Mouse (Mus musculus) heart, embryonic 11.5 days (tissue): ENCODE data around the gene Tcf7l2. TPM values are rescaled to one million over a fixed set of nuclear protein-coding genes. Genes with fewer than 3 reads are reported as not detected.
A peak's percentile ranks its signal among the peaks of the same experiment; 100 is the strongest.

ENCODE experiments used
- ATAC-seq: fragments of 200-750 bp; cut with Nextera tagmentation; replicated peaks from 2 replicates; pipeline ENCODE4 v1.8.0; 2017; ENCODE audit warnings: moderate library complexity; ENCODE audit not compliant: insufficient number of reproducible peaks, low FRiP score, low TSS enrichment
- H3K27ac ChIP-seq: fragments of 300-500 bp; sonication (generic); 2 replicates; pipeline ENCODE4 v1.5.1; 2014; ENCODE audit warnings: mild to moderate bottlenecking, low read depth, low read length
- H3K27me3 ChIP-seq: fragments of 300-500 bp; sonication (generic); 2 replicates; pipeline ENCODE4 v1.6.1; 2014; ENCODE audit warnings: mild to moderate bottlenecking, low read length, mixed read lengths; ENCODE audit not compliant: control insufficient read depth, insufficient read depth
- H3K36me3 ChIP-seq: fragments of 300-500 bp; sonication (generic); 2 replicates; pipeline ENCODE4 v1.6.1; 2014; ENCODE audit warnings: mild to moderate bottlenecking, low read length, moderate library complexity, mixed read lengths; ENCODE audit not compliant: control insufficient read depth, insufficient read depth
- H3K4me1 ChIP-seq: fragments of 300-500 bp; sonication (generic); 2 replicates; pipeline ENCODE4 v1.6.1; 2014; ENCODE audit warnings: low read length; ENCODE audit not compliant: control insufficient read depth, insufficient read depth
- H3K4me2 ChIP-seq: fragments of 300-500 bp; sonication (generic); 2 replicates; pipeline ENCODE4 v1.6.1; 2014; ENCODE audit warnings: mild to moderate bottlenecking, moderate library complexity
- H3K4me3 ChIP-seq: fragments of 300-500 bp; sonication (generic); 2 replicates; pipeline ENCODE4 v1.5.1; 2014; ENCODE audit warnings: low read depth, low read length
- H3K9ac ChIP-seq: fragments of 300-500 bp; sonication (generic); 2 replicates; pipeline ENCODE4 v1.6.1; 2014; ENCODE audit warnings: mild to moderate bottlenecking, low read depth, low read length, moderate library complexity
- H3K9me3 ChIP-seq: fragments of 300-500 bp; sonication (generic); replicated peaks from 2 replicates; pipeline ENCODE4 v1.6.1; 2016; ENCODE audit warnings: low read length; ENCODE audit not compliant: control insufficient read depth
- WGBS: fragments of 180-500 bp; shearing (Covaris S2); extraction: QIAGEN DNeasy Blood & Tissue Kit; methylation state at CpG from one replicate; pipeline ENCODE4 v1.1.7; 2014; ENCODE audit not compliant: insufficient replicate concordance; 5-methylcytosine and 5-hydroxymethylcytosine counted together
- polyA plus RNA-seq: library from polyadenylated mRNA; unstranded; fragments of >200 nt; fragmentation: Nextera tagmentation; extraction: Ambion mirVana; gene quantifications from 2 replicates; pipeline ENCODE4 v1.2.1, GENCODE M21; 2014

Gene Tcf7l2
- polyA plus RNA-seq, 1 experiment from 2014 or later, result 82.0 TPM

- WGBS, result 37% methylated on average over 5 of the region's 5 CpGs
- Histone ChIP-seq H3K4me1 (peaks cover 61% of the 10 kb centered on the region), H3K9ac (no peak overlapping the region), H3K27me3 (no peaks in the 10 kb centered on the region), H3K4me3 (peak overlapping the region; percentile 8; the same call in 1 of the 2 replicates), H3K27ac (no peak overlapping the region), H3K9me3 (no peaks in the 10 kb centered on the region), H3K36me3 (no peaks in the 10 kb centered on the region), H3K4me2 (peak overlapping the region; percentile 29)
- no peak for ATAC-seq
Measured at GRCm38 (mm10) chr19:55746241-55746640, 4.6 kb downstream of the Tcf7l2 start.

GRCm38 (mm10) chr19:55747237-55747925 is 5.8 kb downstream of the Tcf7l2 start:
- no peaks in the 10 kb centered on the region for H3K27me3 ChIP-seq
- H3K9me3 ChIP-seq, result no peaks in the 10 kb centered on the region
- no peaks in the 10 kb centered on the region for H3K36me3 ChIP-seq
- no peak for ATAC-seq
- 0 out of 2 replicates have a peak overlapping the region, but pooled peaks have one; percentile 39 for H3K9ac ChIP-seq
- no peak overlapping the region for H3K27ac ChIP-seq
- H3K4me3 ChIP-seq, result no peak overlapping the region
- 19% methylated on average over 13 of the region's 13 CpGs for WGBS
- peaks cover 67% of the 10 kb centered on the region for H3K4me1 ChIP-seq
- H3K4me2 ChIP-seq, result peak overlapping the region; percentile 29

DNA sequence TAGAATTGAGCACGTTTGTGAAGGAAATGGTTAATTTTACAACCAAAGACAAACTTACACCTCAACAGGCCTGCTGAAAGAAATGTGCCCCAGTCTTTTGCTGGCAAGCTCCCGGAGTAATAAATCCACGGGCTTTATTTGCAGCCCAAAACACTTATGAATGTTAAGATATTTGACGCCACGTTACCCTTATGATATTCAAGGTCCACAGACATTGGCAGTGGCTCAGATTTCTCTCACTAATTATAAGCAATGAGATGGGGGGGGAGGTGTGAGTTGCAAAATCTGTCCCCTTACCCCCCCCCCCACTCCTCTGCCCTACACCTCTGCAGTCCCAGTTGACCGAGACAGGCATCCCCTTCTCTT is 6.3 kb downstream of the Tcf7l2 start:
- Histone ChIP-seq H3K4me2 (peak overlapping the region; percentile 60), H3K27me3 (no peaks in the 10 kb centered on the region), H3K4me3 (no peak overlapping the region), H3K9me3 (no peaks in the 10 kb centered on the region), H3K27ac (no peak overlapping the region), H3K36me3 (no peaks in the 10 kb centered on the region), H3K9ac (no peak overlapping the region; the same call in 1 of the 2 replicates), H3K4me1 (peaks cover 72% of the 10 kb centered on the region)
- WGBS, result 42% methylated on average over 6 of the region's 6 CpGs
- ATAC-seq, result no peak

GRCm38 (mm10) chr19:55748801-55749200 is 7.2 kb downstream of the Tcf7l2 start:
- no peaks in the 10 kb centered on the region for H3K9me3 ChIP-seq
- WGBS, result 8% methylated on average over 6 of the region's 6 CpGs
- no peaks in the 10 kb centered on the region for H3K36me3 ChIP-seq
- no peak overlapping the region for H3K4me3 ChIP-seq
- peak overlapping the region; percentile 64 for H3K27ac ChIP-seq
- H3K27me3 ChIP-seq, result no peaks in the 10 kb centered on the region
- 0 out of 2 replicates have a peak overlapping the region, but pooled peaks have one; percentile 43 for H3K9ac ChIP-seq
- peak overlapping the region; percentile 60 for H3K4me2 ChIP-seq
- H3K4me1 ChIP-seq, result peaks cover 77% of the 10 kb centered on the region
- ATAC-seq, result peak; percentile 40; the same call in 1 of the 2 replicates

DNA sequence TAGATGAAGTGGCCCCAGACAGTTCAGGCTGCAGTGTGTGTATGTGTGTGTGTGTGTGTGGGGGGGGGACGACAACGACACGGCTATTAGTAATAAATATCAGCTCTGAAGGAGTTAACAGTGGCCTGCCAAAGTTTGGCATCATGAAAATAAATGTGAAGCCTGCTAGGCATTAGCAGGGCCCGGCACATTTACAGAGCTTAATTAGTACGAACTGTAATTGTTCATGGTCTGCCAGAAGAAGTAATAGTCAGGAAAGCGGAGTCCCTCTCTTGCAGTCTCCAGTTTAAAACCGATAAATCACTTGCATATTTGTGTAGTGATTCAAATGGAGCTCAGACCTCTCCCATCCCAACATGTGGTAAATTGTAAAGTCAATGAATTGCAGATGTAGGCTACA is 7.9 kb downstream of the Tcf7l2 start:
- Histone ChIP-seq H3K4me2 (peak overlapping the region; percentile 60), H3K27ac (peak overlapping the region; percentile 64), H3K36me3 (no peaks in the 10 kb centered on the region), H3K4me1 (peaks cover 84% of the 10 kb centered on the region), H3K9me3 (no peaks in the 10 kb centered on the region), H3K4me3 (no peak overlapping the region), H3K9ac (no peak overlapping the region), H3K27me3 (no peaks in the 10 kb centered on the region)
- ATAC-seq, result no peak
- WGBS, result 52% methylated on average over 7 of the region's 7 CpGs

GRCm38 (mm10) chr19:55750048-55750447 is 8.4 kb downstream of the Tcf7l2 start:
- Histone ChIP-seq H3K4me2 (no peak overlapping the region), H3K27ac (0 out of 2 replicates have a peak overlapping the region, but pooled peaks have one; percentile 41)
- ATAC-seq, result no peak

DNA sequence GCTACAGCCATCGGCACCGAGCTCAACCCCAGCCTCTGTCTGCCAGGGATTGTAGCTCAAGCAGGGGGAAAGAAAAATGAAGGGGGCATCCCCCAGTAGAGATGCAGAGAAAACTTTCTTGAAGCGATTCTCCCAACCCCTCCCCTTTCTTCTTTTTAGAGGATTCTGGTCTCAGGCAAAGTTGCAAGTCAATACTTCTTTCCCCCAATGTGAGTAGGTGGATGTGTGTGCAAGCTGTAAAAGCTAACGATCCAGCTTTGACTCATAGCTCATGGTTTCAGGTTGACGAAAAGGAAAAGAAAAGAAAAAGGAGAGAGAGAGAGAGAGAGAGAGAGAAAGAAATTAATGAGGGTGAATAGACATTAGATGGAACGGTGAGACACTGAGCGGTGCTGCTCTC is 8.8 kb downstream of the Tcf7l2 start:
- Histone ChIP-seq H3K4me3 (no peak overlapping the region), H3K9ac (0 out of 2 replicates have a peak overlapping the region, but pooled peaks have one; percentile 16), H3K4me1 (peaks cover 82% of the 10 kb centered on the region), H3K27me3 (no peaks in the 10 kb centered on the region), H3K36me3 (no peaks in the 10 kb centered on the region; the same call in 1 of the 2 replicates), H3K27ac (no peak overlapping the region), H3K9me3 (no peaks in the 10 kb centered on the region), H3K4me2 (no peak overlapping the region)
- 73% methylated on average over 7 of the region's 7 CpGs for WGBS
- no peak for ATAC-seq

More at GRCm38 (mm10) chr19:55750048-55750447, 8.4 kb downstream of the Tcf7l2 start:
- 67% methylated on average over 13 of the region's 13 CpGs for WGBS
- no peak overlapping the region for H3K4me3 ChIP-seq
- 0 out of 2 replicates have a peak overlapping the region, but pooled peaks have one; percentile 16 for H3K9ac ChIP-seq
- no peaks in the 10 kb centered on the region for H3K9me3 ChIP-seq
- no peaks in the 10 kb centered on the region; the same call in 1 of the 2 replicates for H3K36me3 ChIP-seq
- no peaks in the 10 kb centered on the region for H3K27me3 ChIP-seq
- H3K4me1 ChIP-seq, result peaks cover 86% of the 10 kb centered on the region

DNA sequence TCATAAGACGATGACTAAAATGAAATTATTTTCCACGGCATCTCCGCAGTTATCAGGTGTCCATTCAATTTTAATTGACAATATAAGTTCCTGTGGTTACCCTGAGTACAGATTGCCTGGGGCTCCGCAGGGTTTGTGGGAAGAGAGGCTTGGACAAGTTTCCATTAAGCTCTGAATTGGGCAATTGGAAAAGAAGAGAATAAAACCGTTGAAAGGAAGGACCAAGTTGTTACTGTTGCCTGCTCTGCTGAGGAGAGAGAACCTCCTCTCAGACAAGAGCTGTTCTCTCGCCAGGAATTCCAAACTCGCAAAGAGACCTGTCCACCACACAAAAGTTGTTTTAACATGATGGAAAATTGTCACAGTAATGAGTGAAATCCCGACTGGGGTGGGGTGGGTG is 11.2 kb downstream of the Tcf7l2 start:
- Histone ChIP-seq H3K27ac (no peak overlapping the region; the same call in 1 of the 2 replicates), H3K4me3 (no peak overlapping the region), H3K4me1 (peaks cover 81% of the 10 kb centered on the region)

More for the DNA sequence above, 11.2 kb downstream of the Tcf7l2 start:
- Histone ChIP-seq H3K9ac (no peak overlapping the region), H3K27me3 (no peaks in the 10 kb centered on the region), H3K4me2 (no peak overlapping the region), H3K36me3 (no peaks in the 10 kb centered on the region; the same call in 1 of the 2 replicates), H3K9me3 (no peaks in the 10 kb centered on the region)
- ATAC-seq, result no peak
- WGBS, result 69% methylated on average over 8 of the region's 8 CpGs
